ENCODE assay signal across 7 mouse cellular contexts in the genomic region with DNA sequence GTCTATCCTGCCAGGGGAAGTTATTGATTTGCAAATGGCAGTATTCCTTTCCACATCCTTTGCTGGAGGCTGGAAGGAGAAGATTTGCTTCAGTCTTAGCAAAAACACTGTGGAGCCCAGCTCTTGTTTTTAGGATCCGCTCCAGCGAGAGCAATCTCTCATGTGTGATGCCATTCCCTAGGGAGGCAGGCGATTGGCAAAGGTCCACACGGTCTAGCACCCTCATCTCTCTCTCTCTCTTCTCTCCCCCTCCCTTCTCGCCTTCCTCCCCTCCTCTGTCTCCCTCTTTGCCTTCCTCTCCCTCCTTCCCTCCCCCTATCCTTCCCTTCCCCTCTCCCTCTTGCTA. TPM values are rescaled to one million over a fixed set of nuclear protein-coding genes. Genes with fewer than 3 reads are reported as not detected.
DNase-seq lines count a peak whose midpoint lies in the region; ATAC-seq lines count a peak whose summit lies in the region.

No protein-coding gene starts in this region.

- H3K4me2 ChIP-seq in neural tube, embryonic 11.5 days (ENCODE audit: low read depth) = peak overlapping the region; percentile 40; the same call in 1 of the 2 replicates
- H3K4me2 ChIP-seq in forebrain, embryonic 13.5 days = peak overlapping the region; percentile 58
- peak overlapping the region; percentile 57 for H3K4me2 ChIP-seq in neural tube, embryonic 12.5 days (replicated peaks)

- H3K27ac ChIP-seq in neural tube, embryonic 11.5 days (ENCODE audit: low read depth, low read length) = no peak overlapping the region
- peak overlapping the region; percentile 37; the same call in 1 of the 2 replicates for H3K27ac ChIP-seq in forebrain, embryonic 13.5 days
- no peak overlapping the region for H3K27ac ChIP-seq in neural tube, embryonic 12.5 days

- no peaks in the 10 kb centered on the region for H3K27me3 ChIP-seq in neural tube, embryonic 11.5 days (ENCODE audit: control insufficient read depth, insufficient read depth, low read length)
- no peaks in the 10 kb centered on the region for H3K27me3 ChIP-seq in forebrain, embryonic 13.5 days
- H3K27me3 ChIP-seq in neural tube, embryonic 12.5 days (replicated peaks) = no peaks in the 10 kb centered on the region

- no peak for DNase-seq in neural tube, embryonic 11.5 days (ENCODE audit: low spot score)
- no peak for DNase-seq in neural tube, embryonic 10.5 days (ENCODE audit: extremely low spot score, low spot score)
- DNase-seq in kidney, postnatal 25 days = peak; percentile 36 to 40
- no peak for DNase-seq in layer of hippocampus, adult 9-11 months
- DNase-seq in cerebellum, adult 9-10 months = no peak

- peaks cover 19% of the 10 kb centered on the region for H3K4me1 ChIP-seq in neural tube, embryonic 11.5 days (ENCODE audit: control insufficient read depth, insufficient read depth, low read length)
- peaks cover 24% of the 10 kb centered on the region for H3K4me1 ChIP-seq in forebrain, embryonic 13.5 days
- H3K4me1 ChIP-seq in neural tube, embryonic 12.5 days = peaks cover 33% of the 10 kb centered on the region

- no peak for ATAC-seq in neural tube, embryonic 11.5 days (ENCODE audit: insufficient read depth, low FRiP score, low TSS enrichment)
- ATAC-seq in forebrain, embryonic 13.5 days = peak; percentile 68
- no peak for ATAC-seq in neural tube, embryonic 12.5 days (ENCODE audit: low FRiP score, low read depth)

- no peak overlapping the region for H3K4me3 ChIP-seq in neural tube, embryonic 11.5 days (ENCODE audit: low read depth, low read length)
- peak overlapping the region; percentile 25; the same call in 1 of the 2 replicates for H3K4me3 ChIP-seq in forebrain, embryonic 13.5 days
- no peak overlapping the region for H3K4me3 ChIP-seq in neural tube, embryonic 12.5 days

- no peaks in the 10 kb centered on the region for H3K36me3 ChIP-seq in neural tube, embryonic 11.5 days (ENCODE audit: control insufficient read depth, insufficient read depth, low read length)
- H3K36me3 ChIP-seq in forebrain, embryonic 13.5 days (ENCODE audit: poor library complexity, severe bottlenecking) = no peaks in the 10 kb centered on the region
- no peaks in the 10 kb centered on the region for H3K36me3 ChIP-seq in neural tube, embryonic 12.5 days

- 30% methylated on average over 5 of the region's 5 CpGs for WGBS in neural tube, embryonic 11.5 days
- WGBS in forebrain, embryonic 13.5 days = 21% methylated on average over 5 of the region's 5 CpGs
- 19% methylated on average over 5 of the region's 5 CpGs for WGBS in neural tube, embryonic 12.5 days

- H3K9ac ChIP-seq in neural tube, embryonic 11.5 days (ENCODE audit: low read length) = no peak overlapping the region
- H3K9ac ChIP-seq in forebrain, embryonic 13.5 days = peak overlapping the region; percentile 31; the same call in 1 of the 2 replicates
- no peak overlapping the region for H3K9ac ChIP-seq in neural tube, embryonic 12.5 days

- no peaks in the 10 kb centered on the region for H3K9me3 ChIP-seq in neural tube, embryonic 11.5 days (ENCODE audit: control insufficient read depth, low read length)
- no peaks in the 10 kb centered on the region for H3K9me3 ChIP-seq in forebrain, embryonic 13.5 days (replicated peaks)
- no peaks in the 10 kb centered on the region for H3K9me3 ChIP-seq in neural tube, embryonic 12.5 days

RNA-seq across cellular contexts. Expression of a gene that starts 29.0 kb away (rescaled TPM):
- polyA plus RNA-seq in neural tube, embryonic 11.5 days (2014; fragmentation: Nextera tagmentation; extraction: Ambion mirVana) = 21.3 and 22.2 TPM in 2 replicates
- 13.9 and 15.4 TPM in 2 replicates for polyA plus RNA-seq in forebrain, embryonic 13.5 days (2015; fragmentation: Nextera tagmentation; extraction: Ambion mirVana)
- polyA plus RNA-seq in neural tube, embryonic 12.5 days (2016; fragmentation: Nextera tagmentation; extraction: Ambion mirVana) = 13.4 and 16.6 TPM in 2 replicates

Comparison
In these comparisons a context has a peak if more than half of its experiments do, and no peak if none do; other contexts are left out.
1. DNase-seq: peak in kidney, postnatal 25 days (2 of 2); none in neural tube, embryonic 11.5 days (single experiment), neural tube, embryonic 10.5 days (single experiment), layer of hippocampus, adult 9-11 months (single experiment) and cerebellum, adult 9-10 months (single experiment).
2. Peak in every context shown above with its lines, with median percentiles within 50 percentile points of each other: H3K4me2 ChIP-seq.